Mouse (Mus musculus) limb, embryonic 10.5 days (tissue): Measurements from ENCODE around the gene Fgfr2. TPM values are rescaled to one million over a fixed set of nuclear protein-coding genes. Genes with fewer than 3 reads are reported as not detected.
A peak's percentile ranks its signal among the peaks of the same experiment; 100 is the strongest.

Experiments
- DNase-seq: peaks from one replicate; pipeline ENCODE4 v3.0.0-alpha.2; 2017; ENCODE audit warnings: low spot score
- H3K27ac ChIP-seq: fragments of 300-500 bp; sonication (generic); 2 replicates; pipeline ENCODE4 v1.5.1; 2016; ENCODE audit warnings: mild to moderate bottlenecking
- H3K27me3 ChIP-seq: fragments of 300-500 bp; sonication (generic); 2 replicates; pipeline ENCODE4 v1.6.1; 2016; ENCODE audit warnings: low read depth, mild to moderate bottlenecking; ENCODE audit not compliant: poor library complexity, severe bottlenecking
- H3K36me3 ChIP-seq: fragments of 300-500 bp; sonication (generic); 2 replicates; pipeline ENCODE4 v1.6.1; 2016; ENCODE audit warnings: mild to moderate bottlenecking, moderate library complexity
- H3K4me1 ChIP-seq: fragments of 300-500 bp; sonication (generic); 2 replicates; pipeline ENCODE4 v1.6.1; 2016
- H3K4me3 ChIP-seq: fragments of 300-500 bp; sonication (generic); 2 replicates; pipeline ENCODE4 v1.5.1; 2016; ENCODE audit warnings: mild to moderate bottlenecking, moderate library complexity
- H3K9me3 ChIP-seq: fragments of 300-500 bp; sonication (generic); replicated peaks from 2 replicates; pipeline ENCODE4 v1.6.1; 2016; ENCODE audit warnings: mild to moderate bottlenecking
- WGBS: fragments of 180-500 bp; shearing (Covaris S2); methylation state at CpG from one replicate; pipeline ENCODE4 v1.1.7; 2016; 5-methylcytosine and 5-hydroxymethylcytosine counted together
- polyA plus RNA-seq: library from polyadenylated mRNA; unstranded; fragments of >200 nt; fragmentation: Nextera tagmentation; extraction: Ambion mirVana; gene quantifications from 2 replicates; pipeline ENCODE4 v1.2.1, GENCODE M21; 2016

The Fgfr2 gene
- polyA plus RNA-seq, 1 experiment from 2014 or later, result 64.4 TPM

- Histone ChIP-seq H3K27me3 (no peaks in the 10 kb centered on the region), H3K4me3 (no peak overlapping the region), H3K4me1 (no peaks in the 10 kb centered on the region; the same call in 1 of the 2 replicates), H3K27ac (no peak overlapping the region), H3K9me3 (no peaks in the 10 kb centered on the region), H3K36me3 (no peaks in the 10 kb centered on the region)
- DNase-seq, result no peak
- 84% methylated on average over 5 of the region's 5 CpGs for WGBS
Measured at GRCm38 (mm10) chr7:132891561-132892310, 231.4 kb downstream of the Fgfr2 start.

- H3K36me3 ChIP-seq, result peaks cover 5% of the 10 kb centered on the region
- 87% methylated on average over 5 of the region's 5 CpGs for WGBS
- H3K27me3 ChIP-seq, result no peaks in the 10 kb centered on the region
- H3K4me3 ChIP-seq, result no peak overlapping the region
- no peak overlapping the region for H3K27ac ChIP-seq
- H3K9me3 ChIP-seq, result no peaks in the 10 kb centered on the region
- DNase-seq, result no peak
- no peaks in the 10 kb centered on the region; the same call in 1 of the 2 replicates for H3K4me1 ChIP-seq
Measured at GRCm38 (mm10) chr7:132890201-132890600, 232.9 kb downstream of the Fgfr2 start.

GRCm38 (mm10) chr7:132889691-132890090 is 233.5 kb downstream of the Fgfr2 start:
- no peak for DNase-seq

GRCm38 (mm10) chr7:132888518-132889249 is 234.5 kb downstream of the Fgfr2 start:
- 70% methylated on average over 4 of the region's 4 CpGs for WGBS
- peaks cover 20% of the 10 kb centered on the region for H3K36me3 ChIP-seq
- no peaks in the 10 kb centered on the region for H3K27me3 ChIP-seq
- H3K9me3 ChIP-seq, result no peaks in the 10 kb centered on the region
- H3K4me1 ChIP-seq, result no peaks in the 10 kb centered on the region; the same call in 1 of the 2 replicates
- H3K27ac ChIP-seq, result no peak overlapping the region
- no peak for DNase-seq
- no peak overlapping the region for H3K4me3 ChIP-seq

More at GRCm38 (mm10) chr7:132889691-132890090, 233.5 kb downstream of the Fgfr2 start:
- H3K27me3 ChIP-seq, result no peaks in the 10 kb centered on the region
- no peaks in the 10 kb centered on the region for H3K9me3 ChIP-seq
- no peak overlapping the region for H3K4me3 ChIP-seq
- no peak overlapping the region for H3K27ac ChIP-seq
- WGBS, result 95% methylated on average over 8 of the region's 8 CpGs
- peaks cover 10% of the 10 kb centered on the region for H3K36me3 ChIP-seq
- no peaks in the 10 kb centered on the region; the same call in 1 of the 2 replicates for H3K4me1 ChIP-seq

GRCm38 (mm10) chr7:132888052-132888451 is 235.1 kb downstream of the Fgfr2 start:
- H3K27ac ChIP-seq, result peak overlapping the region; percentile 37; the same call in 1 of the 2 replicates
- peaks cover 27% of the 10 kb centered on the region for H3K36me3 ChIP-seq

GRCm38 (mm10) chr7:132887019-132887804 is 235.9 kb downstream of the Fgfr2 start:
- no peak overlapping the region for H3K4me3 ChIP-seq
- H3K36me3 ChIP-seq, result peaks cover 35% of the 10 kb centered on the region
- H3K9me3 ChIP-seq, result no peaks in the 10 kb centered on the region
- WGBS, result 78% methylated on average over 7 of the region's 7 CpGs
- H3K27me3 ChIP-seq, result no peaks in the 10 kb centered on the region
- H3K27ac ChIP-seq, result peak overlapping the region; percentile 37; the same call in 1 of the 2 replicates
- no peaks in the 10 kb centered on the region; the same call in 1 of the 2 replicates for H3K4me1 ChIP-seq
- no peak for DNase-seq

More at GRCm38 (mm10) chr7:132888052-132888451, 235.1 kb downstream of the Fgfr2 start:
- Histone ChIP-seq H3K27me3 (no peaks in the 10 kb centered on the region), H3K4me1 (no peaks in the 10 kb centered on the region; the same call in 1 of the 2 replicates), H3K9me3 (no peaks in the 10 kb centered on the region), H3K4me3 (no peak overlapping the region)
- WGBS, result 87% methylated on average over 3 of the region's 3 CpGs
- DNase-seq, result no peak

GRCm38 (mm10) chr7:132884031-132884430 is 239.1 kb downstream of the Fgfr2 start:
- 95% methylated on average over 7 of the region's 7 CpGs for WGBS
- Histone ChIP-seq H3K36me3 (peaks cover 66% of the 10 kb centered on the region), H3K4me3 (no peak overlapping the region), H3K27ac (no peak overlapping the region), H3K4me1 (no peaks in the 10 kb centered on the region), H3K27me3 (no peaks in the 10 kb centered on the region), H3K9me3 (no peaks in the 10 kb centered on the region)
- DNase-seq, result no peak

GRCm38 (mm10) chr7:132882343-132882742 is 240.8 kb downstream of the Fgfr2 start:
- Histone ChIP-seq H3K27me3 (no peaks in the 10 kb centered on the region), H3K4me1 (no peaks in the 10 kb centered on the region), H3K9me3 (no peaks in the 10 kb centered on the region), H3K27ac (no peak overlapping the region), H3K4me3 (no peak overlapping the region), H3K36me3 (peaks cover 83% of the 10 kb centered on the region)
- WGBS, result 78% methylated on average over 2 of the region's 2 CpGs
- DNase-seq, result no peak

- Histone ChIP-seq H3K4me3 (no peak overlapping the region), H3K9me3 (no peaks in the 10 kb centered on the region), H3K4me1 (no peaks in the 10 kb centered on the region), H3K27ac (no peak overlapping the region), H3K36me3 (peaks cover 99% of the 10 kb centered on the region), H3K27me3 (no peaks in the 10 kb centered on the region)
- no peak for DNase-seq
- WGBS, result 86% methylated on average over 1 of the region's 1 CpGs
Measured at GRCm38 (mm10) chr7:132880276-132880675, 242.9 kb downstream of the Fgfr2 start.

DNA sequence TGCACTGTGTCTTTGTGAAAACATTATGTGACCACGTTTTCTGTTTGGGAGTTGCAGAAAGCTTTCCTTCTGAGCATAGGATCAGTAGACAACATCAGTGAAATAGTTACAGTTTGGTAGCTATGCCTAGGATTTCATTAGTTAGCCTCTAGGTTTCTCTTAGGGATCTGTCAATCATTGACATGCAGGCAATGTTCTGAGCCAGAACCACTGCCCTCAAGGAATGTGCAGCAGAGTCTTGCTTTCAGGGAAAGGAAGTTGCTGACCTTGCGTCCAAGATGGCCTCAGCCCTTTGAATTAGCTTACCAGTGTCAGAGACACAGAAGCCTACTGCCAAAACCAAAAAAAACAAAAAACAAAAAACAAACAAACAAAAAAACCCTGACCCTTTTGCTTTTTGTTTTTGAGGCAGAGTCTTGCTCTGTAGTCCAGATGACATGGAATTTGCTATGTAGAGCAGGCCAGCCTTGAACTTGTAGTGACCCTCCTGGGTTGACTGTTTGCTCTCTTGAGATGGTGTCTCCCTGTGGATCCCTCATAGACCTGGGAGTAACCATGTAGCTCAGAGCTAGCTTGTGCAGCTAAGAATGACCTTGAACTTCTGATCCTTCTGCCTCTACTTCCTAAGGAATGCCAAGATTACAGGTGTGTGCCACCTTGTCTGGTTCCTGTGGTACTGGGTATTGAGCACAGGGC is 247.6 kb downstream of the Fgfr2 start:
- Histone ChIP-seq H3K27me3 (no peaks in the 10 kb centered on the region), H3K4me3 (no peak overlapping the region), H3K9me3 (no peaks in the 10 kb centered on the region), H3K4me1 (no peaks in the 10 kb centered on the region), H3K27ac (no peak overlapping the region), H3K36me3 (peaks cover 98% of the 10 kb centered on the region)
- 88% methylated on average over 2 of the region's 2 CpGs for WGBS
- DNase-seq, result no peak

GRCm38 (mm10) chr7:132873043-132873442 is 250.1 kb downstream of the Fgfr2 start:
- no peak overlapping the region for H3K27ac ChIP-seq
- WGBS, result 98% methylated on average over 2 of the region's 2 CpGs
- no peak for DNase-seq
- H3K4me3 ChIP-seq, result no peak overlapping the region
- no peaks in the 10 kb centered on the region for H3K9me3 ChIP-seq
- H3K27me3 ChIP-seq, result no peaks in the 10 kb centered on the region
- H3K36me3 ChIP-seq, result peaks cover 97% of the 10 kb centered on the region
- no peaks in the 10 kb centered on the region for H3K4me1 ChIP-seq

GRCm38 (mm10) chr7:132866316-132866715 is 256.8 kb downstream of the Fgfr2 start:
- peaks cover 64% of the 10 kb centered on the region for H3K36me3 ChIP-seq
- H3K9me3 ChIP-seq, result no peaks in the 10 kb centered on the region
- 98% methylated on average over 9 of the region's 9 CpGs for WGBS
- no peak overlapping the region for H3K27ac ChIP-seq
- no peak overlapping the region for H3K4me3 ChIP-seq
- no peak for DNase-seq
- H3K27me3 ChIP-seq, result no peaks in the 10 kb centered on the region
- no peaks in the 10 kb centered on the region for H3K4me1 ChIP-seq
